Mouse (Mus musculus) C2C12 (cell line): ENCODE measurements around the gene Tmprss7.

Experiments
- CEBPB ChIP-seq: IDR thresholded peaks from one replicate; pipeline ENCODE4 v1.6.1; 2011; ENCODE audit warnings: low read depth, mild to moderate bottlenecking, control low read depth, moderate library complexity
- CTCF ChIP-seq: IDR thresholded peaks from one replicate; pipeline ENCODE4 v1.5.1; 2011; ENCODE audit not compliant: control insufficient read depth, insufficient read depth, insufficient read length
- FOSL1 ChIP-seq: IDR thresholded peaks from one replicate; pipeline ENCODE4 v1.8.0; 2011; ENCODE audit warnings: mild to moderate bottlenecking, low read length; ENCODE audit not compliant: poor library complexity, insufficient read depth, severe bottlenecking
- MAX ChIP-seq: IDR thresholded peaks from one replicate; pipeline ENCODE4 v1.6.1; 2011; ENCODE audit warnings: mild to moderate bottlenecking, control low read depth
- MYOD1 ChIP-seq: IDR thresholded peaks from one replicate; pipeline ENCODE4 v1.6.1; 2011; ENCODE audit warnings: low read depth; ENCODE audit not compliant: control insufficient read depth, insufficient read length
- MYOG ChIP-seq: IDR thresholded peaks from one replicate; pipeline ENCODE4 v1.6.1; 2011; ENCODE audit not compliant: control insufficient read depth, insufficient read length; ENCODE audit errors: extremely low read depth
- USF1 ChIP-seq: IDR thresholded peaks from one replicate; pipeline ENCODE4 v1.6.1; 2011; ENCODE audit warnings: low read depth, mild to moderate bottlenecking, control low read depth, moderate library complexity

GRCm38 (mm10) chr16:45619751-45620375 is 73.6 kb downstream of the Tmprss7 start:
- TF ChIP-seq CTCF (no peak), MYOG (no peak), FOSL1 (no peak), USF1 (no peak), MAX (no peak), CEBPB (no peak), MYOD1 (no peak)
